Mouse (Mus musculus): ENCODE measurements at regions not wholly inside any gene's neighbourhood (a gene's known extent, or its start where the extent isn't known, plus 50 kb on each side); places are given as distances from the start of the nearest gene placed in this dataset.
A peak's percentile ranks its signal among the peaks of the same experiment; 100 is the strongest.
"Not testable (repeated sequence)": the region's sequence is repeated elsewhere in the genome, so short reads cannot be mapped to it uniquely, and the experiment has no call there.

DNA sequence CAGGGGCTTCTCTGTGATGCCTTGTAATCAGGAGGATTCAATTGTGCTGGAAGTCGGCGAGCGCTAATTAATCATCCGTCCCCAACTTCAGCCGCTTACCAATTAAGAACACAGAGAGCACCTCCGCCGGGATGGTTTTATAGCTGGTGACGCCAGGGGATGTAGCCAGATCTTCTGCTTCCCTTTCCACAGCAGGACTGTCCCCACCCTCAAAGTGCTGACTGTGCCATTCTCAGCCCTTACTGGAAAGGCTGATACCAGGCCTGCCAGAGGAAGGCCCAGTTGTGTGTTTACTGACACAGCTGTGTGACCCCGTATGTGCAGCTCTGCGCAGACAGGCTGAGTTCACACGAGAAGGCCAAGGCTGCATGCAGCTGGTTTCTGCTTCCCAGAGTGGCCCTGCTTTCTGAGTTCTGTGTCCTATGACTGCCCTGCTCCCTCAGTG, 59.9 kb upstream of the Bend4 start:
- no peak for DNase-seq

DNA sequence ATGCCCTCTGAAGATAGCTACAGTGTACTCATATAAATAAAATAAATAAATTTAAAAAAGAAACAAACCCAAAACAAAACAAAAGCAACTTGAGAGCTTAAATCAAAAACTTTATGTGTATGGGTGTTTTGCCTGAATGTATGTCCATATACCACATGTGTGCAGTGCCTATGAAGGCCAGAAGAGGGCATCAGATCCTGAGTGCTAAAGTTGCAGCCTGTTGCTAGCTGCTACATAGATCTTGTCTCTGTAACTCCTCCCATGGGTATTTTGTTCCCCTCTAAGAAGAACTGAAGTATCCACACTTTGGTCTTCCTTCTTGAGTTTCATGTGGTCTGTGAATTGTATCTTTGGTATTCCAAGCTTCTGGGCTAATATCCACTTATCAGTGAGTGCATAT, 62.6 kb upstream of the Bend4 start:
- not testable (repeated sequence) for DNase-seq

DNA sequence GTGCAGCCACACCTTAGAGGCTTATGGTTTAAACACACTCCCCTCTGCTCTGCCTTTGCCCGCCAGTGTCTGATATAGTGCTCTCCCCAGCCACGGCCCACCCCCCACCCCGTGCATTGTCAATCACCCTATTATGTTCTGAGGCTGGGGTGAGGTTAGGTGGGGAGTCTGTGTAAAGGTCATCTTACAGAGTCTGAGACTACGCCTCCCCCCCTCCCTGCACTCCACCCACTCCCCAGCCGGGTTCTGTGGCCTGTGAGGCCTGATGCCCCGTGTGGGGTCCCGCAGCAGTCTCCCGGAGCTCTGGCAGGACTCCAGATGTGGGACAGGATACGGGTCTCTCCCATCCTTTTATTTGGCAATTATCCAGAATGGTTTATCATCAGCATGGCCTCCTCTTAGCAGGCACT, 64.8 kb upstream of the Bend4 start:
- DNase-seq, result no peak

DNA sequence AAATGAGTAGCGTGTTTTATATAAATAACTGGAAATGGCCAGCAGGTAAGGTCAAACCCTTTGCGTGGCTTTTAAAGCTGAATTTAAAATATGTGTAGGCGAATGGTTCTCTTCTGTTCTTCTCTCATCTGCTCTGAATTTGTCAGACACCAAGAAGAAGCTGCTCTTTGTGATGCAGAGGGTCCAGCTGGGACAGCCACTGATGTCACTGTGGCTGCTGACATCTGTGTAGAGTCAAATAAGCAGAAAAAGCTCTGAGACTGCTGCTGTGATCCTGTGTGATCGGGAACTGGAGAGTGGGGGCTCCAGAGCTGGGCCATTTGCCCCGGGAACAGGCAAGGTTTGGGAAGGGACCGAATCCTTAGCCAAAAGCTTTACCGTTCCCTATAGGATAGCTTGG, 68.6 kb upstream of the Bend4 start:
- no peak for DNase-seq

DNA sequence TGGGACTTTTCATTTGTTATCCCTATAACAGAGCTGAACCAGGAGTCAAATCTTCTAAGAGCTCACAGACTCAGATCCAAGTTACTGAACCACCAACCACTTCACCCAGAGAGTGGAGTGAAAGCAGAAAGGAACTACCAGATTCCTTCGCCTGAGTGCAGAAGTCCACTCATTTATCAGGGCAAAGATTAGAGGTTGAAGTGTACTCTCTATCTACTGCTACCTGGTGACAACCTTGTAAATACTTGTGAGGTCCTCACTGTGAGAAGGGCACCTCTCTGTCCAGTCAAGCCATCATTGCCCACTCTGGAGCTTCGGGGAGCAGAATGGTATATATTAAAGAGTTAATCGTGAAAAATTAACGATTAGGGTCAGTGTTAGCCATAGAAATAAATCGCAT, 87.4 kb upstream of the Shisa3 start:
- no peak for DNase-seq

DNA sequence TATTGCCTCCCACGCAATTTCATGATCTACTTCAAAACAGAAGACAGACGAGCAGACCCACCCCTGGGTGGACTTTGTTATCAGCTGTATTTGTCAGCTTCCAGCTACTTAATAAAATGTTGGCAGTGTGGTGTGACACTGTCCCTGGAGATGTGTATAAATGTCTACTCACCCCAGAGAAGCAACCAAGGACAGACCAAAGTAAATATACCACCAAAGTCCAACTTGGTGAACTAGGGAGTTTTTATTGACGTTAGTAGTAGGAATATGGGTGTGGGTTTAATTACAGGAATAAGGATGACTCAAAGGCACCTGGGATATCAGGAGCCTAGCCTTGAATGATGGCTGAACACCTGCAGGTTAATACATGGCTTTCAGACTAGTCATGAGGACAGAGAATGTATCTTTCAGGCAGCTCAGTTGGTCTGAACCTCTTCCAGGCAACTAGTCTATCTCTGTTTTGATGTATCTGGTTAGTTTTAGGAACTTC, 86.2 kb upstream of the Shisa3 start:
- DNase-seq, result no peak

DNA sequence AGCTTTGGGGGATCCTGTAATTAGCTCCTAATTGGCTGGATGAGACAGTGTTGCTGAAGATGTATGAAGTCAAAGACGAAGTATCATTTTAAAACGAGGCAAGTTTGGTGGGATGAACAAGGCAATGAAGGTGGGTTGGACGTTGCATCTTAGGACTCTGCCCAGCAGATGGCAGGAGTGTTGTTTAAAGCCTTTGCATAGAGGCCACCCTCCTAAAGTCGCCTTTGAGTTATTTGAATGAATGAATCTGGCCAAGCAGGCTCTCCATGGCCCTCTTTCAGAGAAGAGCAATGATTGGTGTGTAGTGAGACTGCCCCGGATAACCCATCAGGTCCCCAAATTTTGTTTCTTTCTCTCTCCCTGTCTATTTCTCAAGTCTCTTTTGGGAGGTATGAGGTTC, 77.5 kb upstream of the Shisa3 start:
- no peak for DNase-seq

DNA sequence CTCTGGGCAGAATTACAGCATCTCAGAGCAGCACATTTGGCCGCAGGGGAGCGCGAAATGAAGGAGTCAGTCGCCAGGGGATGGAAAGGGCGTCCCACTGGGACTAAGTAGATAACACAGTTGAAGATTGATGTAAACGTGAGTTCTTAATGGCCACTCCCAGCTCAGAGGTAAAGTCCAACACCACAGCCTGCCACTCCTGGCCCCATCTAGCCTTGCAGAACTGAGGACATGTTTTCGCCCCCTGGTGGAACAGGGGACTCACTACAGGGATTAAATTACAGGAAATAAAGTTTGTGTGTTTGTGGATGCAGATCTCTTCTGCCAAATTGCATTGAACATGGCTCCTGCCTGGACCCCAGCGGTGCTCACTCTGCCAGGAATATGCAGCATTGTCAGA, 76.7 kb upstream of the Shisa3 start:
- DNase-seq, result peak in 1 of 2 experiments; percentile 5

DNA sequence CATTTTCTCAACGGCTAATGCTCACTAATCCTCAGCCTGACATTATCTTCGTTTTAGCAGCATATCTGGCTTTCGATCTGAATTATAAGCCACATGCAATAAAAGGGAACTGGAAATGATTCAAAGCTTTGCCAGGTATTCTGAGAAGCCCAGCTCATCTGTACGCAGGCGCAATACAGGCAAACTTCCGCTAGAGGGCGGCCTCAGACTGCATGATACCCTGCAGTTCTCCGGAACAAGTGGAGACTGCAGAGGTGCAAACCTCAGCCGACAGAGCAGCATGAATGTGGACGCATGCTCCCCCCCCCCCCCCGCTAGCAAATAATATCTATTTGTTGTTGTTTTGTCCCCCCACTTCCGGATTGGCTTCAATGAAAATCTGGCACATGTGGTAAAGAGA, 75.3 kb upstream of the Shisa3 start:
- DNase-seq, result peak; percentile 58 to 70

DNA sequence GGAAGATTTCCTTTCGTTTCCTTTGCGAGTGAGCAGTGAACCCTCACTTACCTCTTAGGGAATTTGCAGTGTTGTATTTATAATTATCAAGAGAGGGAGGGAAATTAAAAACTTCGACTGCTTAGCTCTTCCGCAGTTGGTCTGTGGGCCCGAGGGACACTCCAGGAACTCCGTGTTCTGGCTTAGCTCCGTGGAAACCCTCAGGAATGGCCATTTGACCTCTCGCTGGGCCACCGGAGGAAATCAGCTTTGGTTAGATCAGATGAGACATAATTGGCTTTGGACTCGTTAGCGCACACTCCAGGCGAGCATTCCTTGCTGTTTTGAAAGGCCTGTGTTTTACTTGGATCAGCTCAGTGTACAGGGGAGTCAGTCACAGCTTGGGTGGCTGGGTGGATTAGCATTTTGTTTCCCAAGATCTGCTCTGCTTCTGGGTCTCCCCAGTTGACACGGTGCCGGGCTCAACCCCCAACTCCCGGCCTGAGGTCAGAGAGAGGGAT, 74.9 kb upstream of the Shisa3 start:
- peak; percentile 6 to 13 for DNase-seq

DNA sequence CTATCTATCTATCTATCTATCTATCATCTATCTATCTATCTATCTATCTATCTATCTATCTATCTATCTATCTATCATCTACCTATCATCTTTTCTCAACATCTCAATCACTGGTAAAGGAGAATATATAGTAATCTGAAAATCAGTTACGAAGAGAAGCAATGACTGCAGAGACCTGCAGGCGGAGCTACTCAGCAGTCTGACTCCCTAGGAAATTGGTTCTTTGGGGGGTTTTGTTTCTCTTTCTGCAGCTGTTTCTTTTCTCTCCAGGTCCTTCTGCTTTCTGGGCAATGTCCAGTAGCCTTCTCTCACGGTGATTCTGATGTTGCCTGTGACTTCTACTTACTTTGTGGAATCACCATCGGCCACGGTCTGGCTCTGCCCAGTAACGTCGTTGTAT, 73.6 kb upstream of the Shisa3 start:
- DNase-seq, result no peak

DNA sequence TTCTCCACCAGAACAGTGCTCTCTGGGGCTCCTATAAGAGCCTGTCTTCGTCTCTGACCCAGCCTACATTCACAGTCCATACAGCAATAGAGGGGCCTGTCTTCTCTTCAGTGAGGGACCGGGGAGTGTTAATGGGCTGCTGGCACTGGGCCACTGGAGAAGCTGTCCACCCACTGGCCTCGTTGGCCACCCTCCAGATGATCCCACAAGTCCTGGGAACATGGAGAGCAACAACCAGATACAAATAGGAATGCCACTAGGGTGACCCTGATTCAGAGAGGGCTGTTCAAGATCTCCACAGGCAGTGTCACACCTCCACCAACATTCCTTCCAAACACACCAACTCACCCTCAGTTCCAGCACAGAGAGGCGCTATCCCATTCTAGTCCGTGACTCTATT, 69.7 kb upstream of the Shisa3 start:
- no peak for DNase-seq

DNA sequence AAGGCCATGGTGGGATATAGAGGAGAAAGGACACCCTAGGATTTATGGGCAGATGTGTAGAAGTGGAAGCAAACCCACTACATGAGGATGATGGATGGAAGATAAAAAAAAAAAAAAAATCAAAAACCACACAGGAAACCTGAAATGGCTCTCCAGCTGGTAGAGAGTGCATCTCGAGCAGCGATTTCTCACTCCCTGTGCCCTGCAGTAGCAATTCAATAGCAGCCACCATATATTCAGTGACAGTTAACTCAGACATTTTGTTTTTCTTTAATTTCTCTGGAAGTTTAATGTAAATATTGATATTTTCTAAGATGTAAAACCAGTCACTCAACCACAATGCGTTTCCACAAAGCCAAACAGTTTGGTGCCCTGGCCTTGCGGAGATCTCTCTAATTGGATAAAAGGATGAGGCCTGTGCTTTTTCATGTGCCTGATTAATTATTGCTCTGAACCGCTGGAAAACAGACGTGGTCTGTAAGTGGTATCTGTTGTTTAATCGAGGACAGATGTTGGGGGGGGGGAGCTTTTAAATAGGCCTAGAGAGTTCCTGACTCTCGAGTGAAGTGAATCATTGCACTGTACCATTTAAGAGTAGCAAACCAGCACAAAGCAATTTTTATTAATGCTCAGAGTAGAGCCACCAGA, 68.0 kb upstream of the Shisa3 start:
- no peak for DNase-seq

DNA sequence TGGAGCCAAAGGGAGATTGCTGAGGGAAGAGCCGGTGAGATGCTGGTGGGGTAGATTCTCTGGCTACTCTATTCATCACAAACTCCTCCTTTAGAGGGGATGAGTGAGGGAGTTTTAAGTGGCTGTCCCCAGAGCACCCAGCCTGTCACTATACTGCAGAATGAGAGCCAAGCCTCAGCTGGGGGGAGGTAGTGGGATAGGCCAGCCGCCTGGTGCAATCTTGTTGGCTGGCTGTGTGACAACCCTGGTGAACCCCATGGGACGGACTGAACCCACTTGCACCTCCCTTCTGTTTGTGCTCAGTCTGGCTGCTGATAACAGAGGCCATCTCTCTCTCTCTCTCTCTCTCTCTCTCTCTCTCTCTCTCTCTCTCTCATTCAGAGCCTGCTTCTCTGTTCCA, 65.8 kb upstream of the Shisa3 start:
- no peak for DNase-seq

DNA sequence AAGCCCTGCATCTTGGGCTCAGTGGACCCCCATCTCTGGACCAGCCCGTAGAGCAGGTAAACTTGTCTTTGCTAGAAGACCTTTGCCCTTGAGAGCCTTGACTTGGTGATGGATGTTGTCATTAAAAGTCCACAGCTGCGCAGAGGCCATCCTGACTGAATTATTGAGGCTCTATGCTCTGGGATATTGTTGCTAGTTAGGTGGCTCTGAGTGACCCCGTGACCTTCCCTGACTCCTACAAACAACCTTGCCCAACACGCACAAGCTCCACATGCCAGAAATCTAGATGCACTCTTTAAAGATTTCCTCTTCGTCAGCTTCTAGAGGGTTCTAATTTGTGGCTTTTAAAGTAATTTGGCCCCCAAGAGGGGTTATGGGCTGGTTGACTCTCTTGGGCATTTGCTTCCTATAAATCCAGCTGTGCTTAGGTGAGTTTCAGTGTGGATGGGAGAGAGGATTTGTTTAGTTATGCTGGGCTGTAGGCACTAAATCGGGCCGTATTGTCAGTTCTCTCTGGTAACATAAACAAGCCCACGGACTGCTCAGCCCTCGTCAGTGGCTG, 63.6 kb upstream of the Shisa3 start:
- no peak for DNase-seq

DNA sequence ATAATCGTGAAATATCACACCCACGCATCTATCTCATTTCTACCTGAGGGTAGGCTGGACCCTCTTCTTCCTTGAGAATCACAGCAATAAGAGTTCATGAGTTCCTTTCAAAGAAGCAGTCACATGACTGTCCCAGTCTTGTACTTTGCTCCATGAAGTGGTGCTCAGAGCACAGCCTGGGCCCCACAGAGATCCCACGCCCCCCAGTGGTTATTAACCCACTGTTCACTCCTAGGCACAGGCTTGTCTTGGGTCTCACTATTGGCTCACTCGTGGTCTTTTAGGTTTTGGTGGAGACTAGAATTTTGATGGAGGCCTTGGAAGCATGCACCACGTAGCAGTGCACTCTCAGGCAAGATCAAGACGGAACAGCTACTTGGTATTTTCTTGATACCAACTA, 57.4 kb upstream of the Shisa3 start:
- no peak for DNase-seq

DNA sequence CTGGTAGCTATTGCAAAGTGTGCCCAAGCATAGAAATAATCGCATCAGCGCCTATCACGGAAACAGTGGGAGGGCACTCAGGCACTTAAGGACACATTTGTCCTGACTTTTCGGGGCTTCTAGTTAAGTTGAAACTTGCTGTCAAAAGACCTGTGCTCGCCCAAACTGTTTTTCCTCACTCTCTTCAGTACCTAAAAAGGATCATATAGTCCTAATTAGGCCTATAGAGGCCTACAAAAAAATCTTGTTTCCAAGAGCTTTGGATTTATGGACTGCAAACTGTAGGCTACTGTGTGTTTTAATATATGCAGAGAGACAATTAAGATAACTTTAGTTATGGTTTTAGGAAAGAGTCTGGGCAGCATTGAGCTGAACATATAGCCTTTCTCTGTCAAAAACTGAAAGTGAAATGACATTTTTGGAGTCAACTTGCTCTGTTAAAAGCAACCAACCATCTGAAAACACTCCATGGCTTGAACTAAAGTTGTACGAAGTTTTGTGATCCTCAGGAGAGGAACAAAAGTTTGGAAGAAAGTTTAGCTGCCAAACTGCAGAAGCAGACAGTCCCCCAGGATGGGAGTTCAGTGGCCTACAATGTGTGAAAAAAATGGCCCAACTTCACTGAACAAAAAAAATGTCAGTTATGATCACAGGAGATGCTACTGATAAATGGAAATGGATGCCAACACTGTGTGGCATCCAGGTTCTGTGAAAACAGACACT, 55.9 kb upstream of the Shisa3 start:
- no peak for DNase-seq

DNA sequence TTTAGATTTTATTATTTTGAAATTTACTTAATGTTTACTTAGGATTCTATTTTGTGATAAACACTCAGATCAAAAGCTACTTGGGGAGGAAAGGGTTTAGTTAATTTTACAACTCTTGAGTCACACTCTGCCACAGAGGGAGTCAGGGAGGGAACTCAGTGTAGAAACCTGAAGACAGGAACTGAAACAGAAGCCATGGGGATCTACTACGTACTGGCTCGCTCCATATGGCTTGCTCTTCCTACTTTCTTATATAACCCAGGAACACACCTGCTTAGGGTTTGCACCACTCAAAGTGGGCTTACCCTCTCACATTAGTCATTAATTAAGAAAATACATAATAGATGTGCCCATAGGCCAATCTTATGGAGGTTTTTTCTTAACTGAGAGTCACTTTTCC, 54.8 kb upstream of the Shisa3 start:
- DNase-seq, result no peak

Data from lung, adult 18-20 months (tissue).